Mouse (Mus musculus): ENCODE measurements at regions not wholly inside any gene's neighbourhood (a gene's known extent, or its start where the extent isn't known, plus 50 kb on each side); places are given as distances from the start of the nearest gene placed in this dataset.

GRCm38 (mm10) chr12:56275556-56276242 lies 70.0 kb downstream of the Mbip start:
- peaks cover 6% of the 10 kb centered on the region; the same call in 1 of the 2 replicates for H3K4me1 ChIP-seq
- ATAC-seq (ENCODE audit: borderline replicate concordance, extremely low read depth, low FRiP score, low TSS enrichment), result no peak
- H3K4me3 ChIP-seq, result no peak overlapping the region
- H3K4me2 ChIP-seq, result peak overlapping the region; percentile 14; the same call in 1 of the 2 replicates
- peak overlapping the region; percentile 81 for H3K27ac ChIP-seq
- H3K9me3 ChIP-seq, result no peaks in the 10 kb centered on the region
- 27% methylated on average over 17 of the region's 17 CpGs for WGBS
- H3K27me3 ChIP-seq, result no peaks in the 10 kb centered on the region
- H3K36me3 ChIP-seq, result no peaks in the 10 kb centered on the region
- H3K9ac ChIP-seq, result no peak overlapping the region

- peak; percentile 83 for ATAC-seq (ENCODE audit: borderline replicate concordance, extremely low read depth, low FRiP score, low TSS enrichment)
- Histone ChIP-seq H3K9ac (no peak overlapping the region), H3K27ac (peak overlapping the region; percentile 87), H3K36me3 (no peaks in the 10 kb centered on the region), H3K4me2 (no peak overlapping the region), H3K4me1 (peaks cover 5% of the 10 kb centered on the region; the same call in 1 of the 2 replicates), H3K27me3 (no peaks in the 10 kb centered on the region), H3K4me3 (no peak overlapping the region), H3K9me3 (no peaks in the 10 kb centered on the region)
- 48% methylated on average over 6 of the region's 6 CpGs for WGBS
Measured at GRCm38 (mm10) chr12:56265049-56265448, 80.6 kb downstream of the Mbip start.

- H3K9ac ChIP-seq, result no peak overlapping the region
- 33% methylated on average over 4 of the region's 4 CpGs for WGBS
- no peak overlapping the region for H3K4me2 ChIP-seq
- no peak overlapping the region for H3K4me3 ChIP-seq
- no peaks in the 10 kb centered on the region for H3K36me3 ChIP-seq
- ATAC-seq (ENCODE audit: borderline replicate concordance, extremely low read depth, low FRiP score, low TSS enrichment), result no peak
- no peaks in the 10 kb centered on the region for H3K9me3 ChIP-seq
- peaks cover 5% of the 10 kb centered on the region; the same call in 1 of the 2 replicates for H3K4me1 ChIP-seq
- H3K27ac ChIP-seq, result peak overlapping the region; percentile 47
- no peaks in the 10 kb centered on the region for H3K27me3 ChIP-seq
Measured at GRCm38 (mm10) chr12:56261471-56261870, 84.2 kb downstream of the Mbip start.

GRCm38 (mm10) chr12:56258401-56259050 lies 87.2 kb downstream of the Mbip start:
- WGBS, result 66% methylated on average over 14 of the region's 14 CpGs
- no peak overlapping the region for H3K9ac ChIP-seq
- no peaks in the 10 kb centered on the region for H3K4me1 ChIP-seq
- no peak overlapping the region for H3K4me3 ChIP-seq
- H3K36me3 ChIP-seq, result no peaks in the 10 kb centered on the region
- no peaks in the 10 kb centered on the region for H3K9me3 ChIP-seq
- no peaks in the 10 kb centered on the region for H3K27me3 ChIP-seq
- no peak for ATAC-seq (ENCODE audit: borderline replicate concordance, extremely low read depth, low FRiP score, low TSS enrichment)
- no peak overlapping the region for H3K4me2 ChIP-seq
- peak overlapping the region; percentile 10 for H3K27ac ChIP-seq

GRCm38 (mm10) chr12:56256243-56256881 lies 89.3 kb downstream of the Mbip start:
- Histone ChIP-seq H3K4me2 (no peak overlapping the region), H3K4me1 (0 out of 2 replicates have a peak, but pooled peaks cover 4% of the 10 kb centered on the region), H3K9me3 (no peaks in the 10 kb centered on the region), H3K27me3 (no peaks in the 10 kb centered on the region), H3K36me3 (no peaks in the 10 kb centered on the region), H3K4me3 (no peak overlapping the region), H3K9ac (no peak overlapping the region), H3K27ac (no peak overlapping the region; the same call in none of the 2 replicates)
- ATAC-seq (ENCODE audit: borderline replicate concordance, extremely low read depth, low FRiP score, low TSS enrichment), result no peak
- 83% methylated on average over 11 of the region's 11 CpGs for whole genome bisulfite sequencing

- Histone ChIP-seq H3K4me1 (0 out of 2 replicates have a peak, but pooled peaks cover 7% of the 10 kb centered on the region), H3K9ac (peak overlapping the region; percentile 30), H3K4me2 (peak overlapping the region; percentile 38), H3K27ac (peak overlapping the region; percentile 91), H3K27me3 (no peaks in the 10 kb centered on the region), H3K4me3 (peak overlapping the region; percentile 26), H3K36me3 (no peaks in the 10 kb centered on the region), H3K9me3 (no peaks in the 10 kb centered on the region)
- ATAC-seq (ENCODE audit: borderline replicate concordance, extremely low read depth, low FRiP score, low TSS enrichment), result peak; percentile 71; the same call in 1 of the 2 replicates
- WGBS, result 50% methylated on average over 7 of the region's 7 CpGs
Measured at GRCm38 (mm10) chr12:56252612-56253444, 92.9 kb downstream of the Mbip start.

GRCm38 (mm10) chr12:56250262-56250661 lies 95.4 kb downstream of the Mbip start:
- H3K9me3 ChIP-seq, result no peaks in the 10 kb centered on the region
- 0 out of 2 replicates have a peak, but pooled peaks cover 7% of the 10 kb centered on the region for H3K4me1 ChIP-seq
- H3K4me3 ChIP-seq, result no peak overlapping the region
- H3K9ac ChIP-seq, result no peak overlapping the region
- peak overlapping the region; percentile 55 for H3K27ac ChIP-seq
- no peak overlapping the region for H3K4me2 ChIP-seq
- H3K36me3 ChIP-seq, result no peaks in the 10 kb centered on the region
- ATAC-seq (ENCODE audit: borderline replicate concordance, extremely low read depth, low FRiP score, low TSS enrichment), result 0 out of 2 replicates have a peak, but pooled peaks have one; percentile 39
- WGBS, result 17% methylated on average over 3 of the region's 3 CpGs
- no peaks in the 10 kb centered on the region for H3K27me3 ChIP-seq

DNA sequence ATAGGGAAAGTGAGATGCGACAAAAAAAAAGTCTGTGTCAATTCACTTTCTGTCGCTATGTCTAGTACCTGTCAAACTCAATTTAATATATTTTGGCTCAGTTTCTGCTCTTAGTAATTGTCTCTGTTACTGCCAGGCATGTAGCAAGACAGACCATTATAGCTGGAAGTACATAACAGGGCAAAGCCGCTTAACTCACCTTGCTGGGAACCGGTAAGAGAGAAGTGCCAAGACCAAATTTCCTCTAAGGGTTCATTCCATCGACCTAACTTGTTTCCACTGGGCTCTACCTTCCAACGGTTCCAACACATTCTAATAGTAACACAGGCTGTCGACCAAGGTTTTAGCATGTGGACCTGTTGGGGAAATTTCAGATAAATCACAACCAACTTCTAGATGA lies 99.3 kb downstream of the Mbip start:
- Histone ChIP-seq H3K27me3 (no peaks in the 10 kb centered on the region), H3K9me3 (no peaks in the 10 kb centered on the region), H3K4me3 (no peak overlapping the region), H3K9ac (no peak overlapping the region), H3K4me2 (no peak overlapping the region), H3K36me3 (no peaks in the 10 kb centered on the region), H3K27ac (no peak overlapping the region), H3K4me1 (0 out of 2 replicates have a peak, but pooled peaks cover 3% of the 10 kb centered on the region)
- no peak for ATAC-seq (ENCODE audit: borderline replicate concordance, extremely low read depth, low FRiP score, low TSS enrichment)
- WGBS, result 87% methylated on average over 7 of the region's 7 CpGs

DNA sequence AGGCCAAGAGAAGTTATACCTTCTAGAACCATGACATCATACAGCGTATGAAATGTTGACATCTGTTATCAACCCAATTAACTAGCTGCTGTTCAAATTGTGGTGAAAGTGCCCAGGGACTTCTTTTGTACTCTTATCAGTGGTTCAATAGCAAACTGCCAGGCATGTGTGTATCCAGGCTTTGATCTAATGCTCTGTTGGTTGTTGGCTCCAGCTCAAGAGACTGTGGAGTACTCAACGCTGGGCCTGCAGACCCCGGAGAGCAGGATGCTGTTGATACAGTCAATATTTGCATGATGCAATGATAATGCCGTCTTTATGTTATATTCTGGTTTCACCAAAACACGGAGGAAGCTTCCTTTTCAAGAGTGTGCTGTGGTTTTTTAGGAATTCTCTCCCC lies 102.9 kb downstream of the Mbip start:
- peak overlapping the region; percentile 47; the same call in 1 of the 2 replicates for H3K27ac ChIP-seq

GRCm38 (mm10) chr12:56241735-56242134 lies 104.0 kb downstream of the Mbip start:
- no peaks in the 10 kb centered on the region for H3K9me3 ChIP-seq
- H3K9ac ChIP-seq, result no peak overlapping the region
- no peak for ATAC-seq (ENCODE audit: borderline replicate concordance, extremely low read depth, low FRiP score, low TSS enrichment)
- H3K27ac ChIP-seq, result peak overlapping the region; percentile 85
- H3K4me3 ChIP-seq, result no peak overlapping the region
- H3K4me2 ChIP-seq, result no peak overlapping the region
- no peaks in the 10 kb centered on the region for H3K4me1 ChIP-seq
- 34% methylated on average over 5 of the region's 5 CpGs for WGBS
- H3K36me3 ChIP-seq, result no peaks in the 10 kb centered on the region
- H3K27me3 ChIP-seq, result no peaks in the 10 kb centered on the region

More for the DNA sequence above, 102.9 kb downstream of the Mbip start:
- peak; percentile 92 for ATAC-seq (ENCODE audit: borderline replicate concordance, extremely low read depth, low FRiP score, low TSS enrichment)
- no peak overlapping the region for H3K9ac ChIP-seq
- no peak overlapping the region for H3K4me3 ChIP-seq
- WGBS, result 29% methylated on average over 5 of the region's 5 CpGs
- H3K36me3 ChIP-seq, result no peaks in the 10 kb centered on the region
- no peaks in the 10 kb centered on the region for H3K27me3 ChIP-seq
- no peak overlapping the region for H3K4me2 ChIP-seq
- no peaks in the 10 kb centered on the region for H3K4me1 ChIP-seq
- H3K9me3 ChIP-seq, result no peaks in the 10 kb centered on the region

GRCm38 (mm10) chr12:56240206-56240605 lies 105.5 kb downstream of the Mbip start:
- Histone ChIP-seq H3K4me3 (no peak overlapping the region), H3K27me3 (no peaks in the 10 kb centered on the region), H3K9me3 (no peaks in the 10 kb centered on the region), H3K36me3 (no peaks in the 10 kb centered on the region), H3K27ac (0 out of 2 replicates have a peak overlapping the region, but pooled peaks have one; percentile 19), H3K4me1 (no peaks in the 10 kb centered on the region), H3K9ac (no peak overlapping the region), H3K4me2 (no peak overlapping the region)
- WGBS, result 9% methylated on average over 12 of the region's 12 CpGs
- no peak for ATAC-seq (ENCODE audit: borderline replicate concordance, extremely low read depth, low FRiP score, low TSS enrichment)
